Mouse (Mus musculus) stomach, postnatal 0 days (tissue): Measurements from ENCODE around the gene Atp2b2. TPM values are rescaled to one million over a fixed set of nuclear protein-coding genes. Genes with fewer than 3 reads are reported as not detected.

Experiments used
- ATAC-seq: fragments of 200-750 bp; cut with Nextera tagmentation; 2 replicates; pipeline ENCODE4 v1.8.0; 2017; ENCODE audit not compliant: low FRiP score, low TSS enrichment
- DNase-seq: peaks from one replicate; pipeline ENCODE4 v3.0.0-alpha.2; 2016; ENCODE audit warnings: low spot score
- H3K27ac ChIP-seq: fragments of 300-500 bp; sonication (generic); replicated peaks from 2 replicates; pipeline ENCODE4 v1.5.1; 2014; ENCODE audit warnings: mild to moderate bottlenecking, control low read depth
- H3K27me3 ChIP-seq: fragments of 300-500 bp; sonication (generic); 2 replicates; pipeline ENCODE4 v1.6.1; 2014; ENCODE audit warnings: low read length; ENCODE audit not compliant: control insufficient read depth, insufficient read depth
- H3K36me3 ChIP-seq: fragments of 300-500 bp; sonication (generic); 2 replicates; pipeline ENCODE4 v1.6.1; 2014; ENCODE audit warnings: low read length, mixed read lengths; ENCODE audit not compliant: control insufficient read depth, insufficient read depth
- H3K4me1 ChIP-seq: fragments of 300-500 bp; sonication (generic); replicated peaks from 2 replicates; pipeline ENCODE4 v1.6.1; 2014; ENCODE audit warnings: antibody characterized with exemption; ENCODE audit not compliant: control insufficient read depth, insufficient read depth
- H3K4me2 ChIP-seq: fragments of 300-500 bp; sonication (generic); replicated peaks from 2 replicates; pipeline ENCODE4 v1.6.1; 2014; ENCODE audit warnings: low read depth, mild to moderate bottlenecking, control low read depth, moderate library complexity
- H3K4me3 ChIP-seq: fragments of 300-500 bp; sonication (generic); 2 replicates; pipeline ENCODE4 v1.5.1; 2014; ENCODE audit warnings: low read depth, low read length, control low read depth
- H3K9ac ChIP-seq: fragments of 300-500 bp; sonication (generic); 2 replicates; pipeline ENCODE4 v1.6.1; 2014; ENCODE audit warnings: mild to moderate bottlenecking, low read length, control low read depth, mixed read lengths
- H3K9me3 ChIP-seq: fragments of 300-500 bp; sonication (generic); 2 replicates; pipeline ENCODE4 v1.6.1; 2016; ENCODE audit warnings: low read length; ENCODE audit not compliant: control insufficient read depth
- CTCF ChIP-seq: IDR thresholded peaks from 2 replicates; pipeline ENCODE4 v1.5.1; 2016; ENCODE audit warnings: antibody characterized with exemption, low read depth, mild to moderate bottlenecking, moderate library complexity
- EP300 ChIP-seq: optimal IDR thresholded peaks from 2 replicates; pipeline ENCODE3; 2016; ENCODE audit warnings: antibody characterized with exemption
- WGBS: fragments of 180-500 bp; shearing (Covaris S2); extraction: QIAGEN DNeasy Blood & Tissue Kit; methylation state at CpG from one replicate; pipeline ENCODE4 v1.1.7; 2014; 5-methylcytosine and 5-hydroxymethylcytosine counted together
- polyA plus RNA-seq: library from polyadenylated mRNA; unstranded; fragments of >200 nt; fragmentation: Nextera tagmentation; extraction: Ambion mirVana; gene quantifications from 2 replicates; pipeline ENCODE4 v1.2.1, GENCODE M21; 2015

The Atp2b2 gene
- polyA plus RNA-seq, 1 experiment from 2014 or later: 0.33 TPM

DNA sequence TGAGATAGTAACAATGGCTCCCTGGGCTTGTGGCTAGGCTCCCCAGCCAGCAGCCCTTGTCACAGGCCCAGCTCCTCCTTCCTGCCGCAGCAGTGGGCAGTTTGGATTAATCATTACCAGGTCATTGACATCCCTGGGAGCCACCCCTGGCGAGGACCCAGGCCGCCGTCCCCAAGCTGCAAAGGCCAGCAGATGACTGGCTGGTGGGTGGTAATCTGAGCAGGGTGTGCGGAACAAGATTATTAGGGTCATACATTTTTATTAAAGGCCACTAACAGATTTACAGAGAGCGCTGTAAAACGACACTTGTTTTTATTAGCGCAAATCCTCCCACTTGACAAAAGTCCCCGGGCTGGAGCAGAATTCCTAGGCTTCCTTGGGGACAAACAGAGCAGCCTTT lies 29.6 kb downstream of the Atp2b2 start:
- H3K27me3 ChIP-seq: no peaks in the 10 kb centered on the region
- H3K4me3 ChIP-seq: no peak overlapping the region
- no peak overlapping the region for H3K4me2 ChIP-seq
- ATAC-seq (no peak), DNase-seq (peak; percentile 19)
- H3K9ac ChIP-seq: no peak overlapping the region
- WGBS: 13% methylated on average over 9 of the region's 9 CpGs
- TF ChIP-seq CTCF (no peak), EP300 (no peak)
- no peak overlapping the region for H3K27ac ChIP-seq
- no peaks in the 10 kb centered on the region for H3K36me3 ChIP-seq
- H3K4me1 ChIP-seq: no peaks in the 10 kb centered on the region
- H3K9me3 ChIP-seq: no peaks in the 10 kb centered on the region

DNA sequence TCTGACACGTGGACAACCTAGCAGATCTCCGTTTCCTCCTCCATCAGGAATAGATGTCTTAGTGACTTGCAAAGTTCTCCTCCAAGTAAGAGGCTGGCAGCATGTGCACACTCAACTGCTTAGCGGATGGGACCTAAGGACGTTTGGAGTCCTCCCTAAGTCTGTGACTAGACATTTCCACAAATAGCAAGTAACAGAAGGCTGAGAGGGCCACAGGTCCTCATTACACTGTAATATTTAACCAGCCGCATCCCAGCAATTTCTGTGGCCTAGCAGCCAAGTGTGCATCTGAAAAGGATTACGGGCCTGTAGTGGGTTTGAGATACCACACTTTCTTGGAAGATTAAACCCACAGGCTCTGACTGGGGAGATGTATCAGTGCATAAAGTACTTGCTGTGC lies 30.4 kb downstream of the Atp2b2 start:
- H3K9me3 ChIP-seq: no peaks in the 10 kb centered on the region
- H3K4me1 ChIP-seq: no peaks in the 10 kb centered on the region
- H3K4me3 ChIP-seq: no peak overlapping the region
- H3K4me2 ChIP-seq: no peak overlapping the region
- no peaks in the 10 kb centered on the region for H3K27me3 ChIP-seq
- no peak overlapping the region for H3K9ac ChIP-seq
- H3K36me3 ChIP-seq: no peaks in the 10 kb centered on the region
- DNase-seq (no peak), ATAC-seq (no peak)
- H3K27ac ChIP-seq: no peak overlapping the region
- TF ChIP-seq EP300 (no peak), CTCF (no peak)
- WGBS: 82% methylated on average over 6 of the region's 6 CpGs

GRCm38 (mm10) chr6:114003796-114004195 lies 38.6 kb downstream of the Atp2b2 start:
- no peaks in the 10 kb centered on the region for H3K9me3 ChIP-seq
- 64% methylated on average over 3 of the region's 3 CpGs for WGBS
- TF ChIP-seq EP300 (no peak), CTCF (no peak)
- no peaks in the 10 kb centered on the region for H3K36me3 ChIP-seq
- H3K4me1 ChIP-seq: no peaks in the 10 kb centered on the region
- DNase-seq (no peak), ATAC-seq (0 out of 2 replicates have a peak, but pooled peaks have one; percentile 21)
- H3K4me2 ChIP-seq: no peak overlapping the region
- H3K4me3 ChIP-seq: no peak overlapping the region
- H3K27ac ChIP-seq: no peak overlapping the region
- H3K9ac ChIP-seq: no peak overlapping the region
- H3K27me3 ChIP-seq: no peaks in the 10 kb centered on the region

GRCm38 (mm10) chr6:114000928-114001327 lies 41.5 kb downstream of the Atp2b2 start:
- Histone ChIP-seq H3K4me2 (no peak overlapping the region), H3K9ac (no peak overlapping the region), H3K4me3 (no peak overlapping the region), H3K36me3 (no peaks in the 10 kb centered on the region), H3K9me3 (no peaks in the 10 kb centered on the region), H3K27ac (no peak overlapping the region), H3K4me1 (no peaks in the 10 kb centered on the region), H3K27me3 (no peaks in the 10 kb centered on the region)
- TF ChIP-seq EP300: no peak
- no peak for TF ChIP-seq CTCF
- 72% methylated on average over 6 of the region's 6 CpGs for WGBS
- DNase-seq: no peak
- ATAC-seq: no peak

GRCm38 (mm10) chr6:114000304-114000703 lies 42.1 kb downstream of the Atp2b2 start:
- WGBS: 37% methylated on average over 7 of the region's 7 CpGs

GRCm38 (mm10) chr6:113998413-113998812 lies 44.0 kb downstream of the Atp2b2 start:
- no peaks in the 10 kb centered on the region for H3K27me3 ChIP-seq
- H3K36me3 ChIP-seq: no peaks in the 10 kb centered on the region
- no peak overlapping the region for H3K27ac ChIP-seq
- H3K4me1 ChIP-seq: no peaks in the 10 kb centered on the region
- H3K9me3 ChIP-seq: no peaks in the 10 kb centered on the region
- TF ChIP-seq CTCF: no peak
- WGBS: 86% methylated on average over 2 of the region's 2 CpGs
- no peak for DNase-seq
- H3K4me2 ChIP-seq: no peak overlapping the region
- no peak overlapping the region for H3K4me3 ChIP-seq
- ATAC-seq: no peak
- no peak overlapping the region for H3K9ac ChIP-seq

More at GRCm38 (mm10) chr6:114000304-114000703, 42.1 kb downstream of the Atp2b2 start:
- DNase-seq: no peak
- no peaks in the 10 kb centered on the region for H3K4me1 ChIP-seq
- H3K4me2 ChIP-seq: no peak overlapping the region
- H3K27me3 ChIP-seq: no peaks in the 10 kb centered on the region
- H3K27ac ChIP-seq: no peak overlapping the region
- TF ChIP-seq CTCF (no peak), EP300 (no peak)
- H3K4me3 ChIP-seq: no peak overlapping the region
- H3K9ac ChIP-seq: no peak overlapping the region
- ATAC-seq: no peak
- H3K9me3 ChIP-seq: no peaks in the 10 kb centered on the region
- H3K36me3 ChIP-seq: no peaks in the 10 kb centered on the region
